Mouse (Mus musculus): ENCODE results near the gene Mcrip2.

Mcrip2 gene

DNA sequence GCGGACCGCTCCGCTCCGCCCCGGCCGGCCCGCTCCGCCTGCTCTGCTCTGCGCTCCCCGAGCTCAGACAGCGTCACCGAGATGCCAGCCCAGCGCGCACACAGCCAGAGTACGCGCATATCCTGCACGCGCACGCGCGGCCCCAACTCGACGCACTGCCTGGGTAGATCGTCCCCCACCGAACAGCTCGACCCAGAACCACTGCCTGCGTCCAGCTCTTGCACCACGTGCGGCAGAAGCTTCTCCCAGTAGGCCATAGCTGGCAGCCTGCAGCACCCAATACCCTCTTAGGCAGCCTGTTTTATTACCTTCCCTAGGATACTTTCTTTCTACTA lies 31.5 kb downstream of the Mcrip2 start, which contains the start of gene Rhbdl1:
Gene Rhbdl1 (minus strand): TSS at position 220 of the 335 bp plus-strand sequence.
- in situ Hi-C loops (cut with MboI; ENCODE audit: unreplicated experiment in 2 of 2), result loop anchor here in 1 of 2 experiments (5.0 kb wide), 1 partner anchor 35 kb away; no protein-coding TSS in a partner anchor

- in situ Hi-C loops (cut with MboI; ENCODE audit: unreplicated experiment in 2 of 2), result loop anchor here in 1 of 2 experiments (5.0 kb wide), 1 partner anchor 36 kb away; no protein-coding TSS in a partner anchor
These were observed 32.0 kb downstream of the Mcrip2 start for GRCm38 (mm10) chr17:25836397-25837075.

DNA sequence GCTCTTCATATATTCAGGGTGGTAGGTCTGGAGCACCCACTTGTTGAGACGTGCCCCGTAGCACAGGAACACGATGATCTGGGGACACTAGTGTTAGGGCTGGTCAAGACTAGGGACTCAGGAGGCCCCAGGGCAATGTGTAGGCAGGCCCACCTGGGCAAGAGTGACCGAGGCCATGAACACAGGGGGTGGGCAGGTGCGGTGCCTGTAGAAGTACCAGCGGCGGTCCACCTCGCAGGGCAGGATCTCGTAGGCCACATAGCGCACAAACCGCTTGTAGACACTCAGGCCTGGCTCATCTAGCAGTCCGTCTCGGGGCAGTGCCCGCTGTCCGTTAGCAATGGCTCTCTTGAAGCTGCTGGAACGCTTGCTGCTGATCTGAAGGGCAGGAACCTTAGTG lies 32.7 kb downstream of the Mcrip2 start:
- in situ Hi-C loops (cut with MboI; ENCODE audit: unreplicated experiment in 2 of 2), result loop anchor here in 1 of 2 experiments (5.0 kb wide), 1 partner anchor 36 kb away; no protein-coding TSS in a partner anchor

DNA sequence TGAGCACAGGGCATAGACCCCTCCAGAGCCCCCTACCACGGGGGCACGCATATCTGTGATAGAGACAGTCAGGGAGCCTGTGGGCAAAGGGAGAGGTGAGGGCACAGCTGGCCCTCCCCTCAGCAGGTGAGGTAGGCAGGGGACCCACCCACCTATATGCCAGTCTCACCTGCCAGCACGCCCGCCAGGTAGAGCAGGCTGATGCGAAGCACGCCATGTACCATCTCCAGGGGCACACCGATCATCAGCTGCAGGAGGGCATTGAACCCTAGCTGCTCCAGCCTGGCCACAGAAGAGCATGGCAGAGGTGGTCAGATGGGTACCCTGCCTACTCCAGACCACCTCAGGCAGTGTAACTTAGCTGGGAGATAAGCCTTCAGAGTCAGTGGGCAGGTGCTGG lies 33.3 kb downstream of the Mcrip2 start:
- in situ Hi-C loops (cut with MboI; ENCODE audit: unreplicated experiment in 2 of 2), result loop anchor here in 1 of 2 experiments (5.0 kb wide), 1 partner anchor 37 kb away; no protein-coding TSS in a partner anchor

GRCm38 (mm10) chr17:25834595-25835222 lies 33.9 kb downstream of the Mcrip2 start:
- in situ Hi-C loops (cut with MboI; ENCODE audit: unreplicated experiment in 2 of 2), result loop anchor here in 1 of 2 experiments (5.0 kb wide), 1 partner anchor 38 kb away; no protein-coding TSS in a partner anchor

DNA sequence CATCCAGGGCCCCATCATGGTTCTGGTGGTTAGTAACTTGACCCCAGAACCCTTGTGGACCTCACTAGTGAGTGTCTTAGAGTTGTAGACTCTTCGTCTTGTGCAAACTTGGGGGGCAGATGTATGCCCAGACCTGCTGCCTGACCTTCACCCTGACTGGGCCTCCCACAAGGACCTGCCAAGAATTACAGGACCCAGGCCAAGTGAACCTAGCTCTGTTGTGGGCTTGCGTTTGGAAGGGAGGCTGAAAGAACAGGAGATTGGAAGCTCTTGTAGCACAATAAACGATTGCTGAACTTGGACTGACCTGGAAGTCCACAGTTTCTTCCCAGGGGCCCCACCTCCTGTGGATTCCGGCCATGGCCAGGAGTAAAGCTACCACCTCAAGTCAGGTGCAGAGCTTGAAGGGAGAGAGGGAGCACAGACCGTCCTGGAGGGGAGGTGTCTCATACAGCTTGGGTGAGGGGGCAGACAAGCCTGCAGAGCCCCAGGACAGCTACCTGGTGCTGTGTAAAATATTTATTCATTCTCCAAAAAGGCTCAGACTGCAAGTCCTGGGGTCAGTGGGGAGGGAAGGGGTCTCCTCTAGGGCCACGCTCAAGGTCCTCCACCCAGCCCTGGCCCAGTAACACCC lies 34.5 kb downstream of the Mcrip2 start:
- in situ Hi-C loops (cut with MboI; ENCODE audit: unreplicated experiment in 2 of 2), result no loop called here

DNA sequence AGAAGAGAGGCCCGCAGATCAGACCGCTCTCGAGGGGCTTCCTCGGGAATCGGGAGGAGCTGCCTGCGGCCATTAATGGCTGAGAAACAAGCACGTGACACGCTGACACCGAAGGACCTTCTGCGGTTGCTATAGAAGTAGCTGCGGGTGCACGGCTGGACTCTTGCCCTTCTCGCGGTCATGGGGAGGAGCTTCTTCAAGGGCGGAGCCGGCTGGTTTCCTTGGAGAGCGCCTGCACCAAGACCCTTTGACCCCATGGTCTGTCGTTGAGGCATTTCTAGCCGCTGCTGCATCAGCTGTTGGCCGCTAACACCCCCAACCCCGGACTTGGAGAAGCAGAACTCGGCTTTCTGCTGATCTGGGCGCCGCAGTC lies 35.3 kb downstream of the Mcrip2 start, which contains the start of gene Stub1:
Gene Stub1 (minus strand): TSS at position 114 of the 373 bp plus-strand sequence.
- in situ Hi-C loops (cut with MboI; ENCODE audit: unreplicated experiment in 2 of 2), result no loop called here

- in situ Hi-C loops (cut with MboI; ENCODE audit: unreplicated experiment in 2 of 2), result no loop called here
These were observed 35.9 kb downstream of the Mcrip2 start for GRCm38 (mm10) chr17:25832436-25833290.

DNA sequence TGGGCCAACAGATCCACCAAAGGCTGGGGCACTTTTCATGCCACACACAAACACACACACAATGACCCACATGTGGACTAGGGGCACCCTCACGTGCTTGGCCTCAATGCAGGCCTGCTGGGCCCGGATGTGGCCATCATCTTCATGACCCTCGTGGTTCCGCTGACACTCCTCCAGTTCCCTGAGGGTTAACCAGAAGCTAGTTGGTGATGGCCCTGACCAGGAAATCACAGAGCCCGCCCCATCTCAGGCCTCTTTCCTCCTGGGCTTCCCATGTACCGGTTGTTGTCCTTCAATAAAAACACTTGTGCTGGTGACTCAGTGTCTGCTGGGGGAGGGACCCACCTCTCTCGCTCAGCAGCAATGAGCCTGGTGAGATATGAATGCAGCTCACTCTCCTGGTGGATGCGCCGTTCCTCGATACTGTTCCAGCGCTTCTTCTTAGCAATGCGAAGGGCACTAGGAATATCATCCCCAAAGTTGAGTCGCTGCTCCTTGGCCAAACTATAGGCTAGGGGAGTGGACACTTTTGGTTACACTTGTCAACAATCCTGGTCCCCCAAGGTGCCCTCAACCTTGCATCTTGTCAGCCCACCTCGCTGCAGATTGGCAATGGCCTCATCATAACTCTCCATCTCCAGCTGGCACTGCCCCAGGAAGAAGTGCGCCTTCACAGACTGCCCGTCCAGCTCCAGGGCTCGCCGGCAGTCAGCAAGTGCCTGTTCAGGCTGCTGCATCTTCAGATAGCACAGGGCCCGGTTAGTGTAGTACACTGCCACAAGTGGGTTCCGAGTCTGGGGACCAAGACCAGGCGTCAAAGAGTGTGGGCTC lies 36.9 kb downstream of the Mcrip2 start:
- in situ Hi-C loops (cut with MboI; ENCODE audit: unreplicated experiment in 2 of 2), result no loop called here

GRCm38 (mm10) chr17:25830806-25831431 lies 37.6 kb downstream of the Mcrip2 start:
- in situ Hi-C loops (cut with MboI; ENCODE audit: unreplicated experiment in 2 of 2), result no loop called here

DNA sequence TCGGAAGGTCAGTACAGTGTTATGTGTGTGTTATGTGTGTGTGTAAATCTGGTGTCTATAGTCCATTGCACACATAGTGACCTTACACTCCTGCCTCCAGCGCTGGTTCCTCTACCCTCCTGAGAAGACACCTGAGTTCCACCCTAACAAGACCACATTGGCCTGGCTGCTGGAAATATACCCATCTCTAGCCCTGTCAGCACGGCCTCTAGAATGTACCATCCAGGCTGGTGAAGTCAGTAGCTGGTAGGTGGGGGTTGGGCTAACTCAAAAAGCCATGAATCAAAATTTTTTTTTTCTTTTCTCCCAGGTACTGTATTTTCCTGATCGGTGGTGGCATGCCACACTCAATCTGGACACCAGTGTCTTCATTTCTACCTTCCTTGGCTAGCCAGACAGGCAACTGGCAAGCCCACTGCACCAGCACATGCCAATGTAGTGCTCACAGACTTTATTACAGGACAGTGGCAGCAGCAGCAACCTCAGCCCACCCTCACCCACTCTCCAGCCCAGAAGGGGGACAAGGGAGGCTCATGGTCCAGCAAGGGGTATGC lies 38.3 kb downstream of the Mcrip2 start:
- in situ Hi-C loops (cut with MboI; ENCODE audit: unreplicated experiment in 2 of 2), result no loop called here

GRCm38 (mm10) chr17:25829558-25830017 lies 39.0 kb downstream of the Mcrip2 start:
- in situ Hi-C loops (cut with MboI; ENCODE audit: unreplicated experiment in 2 of 2), result no loop called here

- in situ Hi-C loops (cut with MboI; ENCODE audit: unreplicated experiment in 2 of 2), result no loop called here
These were observed 39.6 kb downstream of the Mcrip2 start, which contains the start of gene Jmjd8 for GRCm38 (mm10) chr17:25828712-25829557. Gene Jmjd8, plus strand, starts transcription at chr17:25828867.

DNA sequence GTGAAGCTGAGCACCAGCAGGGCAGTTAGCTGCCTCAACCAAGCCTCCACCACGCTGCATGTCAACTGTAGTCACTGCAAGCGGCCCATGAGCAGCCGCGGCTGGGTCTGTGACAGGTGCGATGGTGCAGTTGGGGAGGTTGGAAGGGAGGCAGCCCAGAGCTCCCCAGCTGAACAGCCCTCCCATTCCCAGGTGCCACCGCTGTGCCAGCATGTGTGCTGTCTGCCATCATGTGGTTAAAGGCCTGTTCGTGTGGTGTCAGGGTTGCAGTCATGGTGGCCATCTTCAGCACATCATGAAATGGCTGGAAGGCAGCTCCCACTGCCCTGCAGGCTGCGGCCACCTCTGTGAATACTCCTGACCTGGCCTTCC lies 40.4 kb downstream of the Mcrip2 start:
- in situ Hi-C loops (cut with MboI; ENCODE audit: unreplicated experiment in 2 of 2), result no loop called here

GRCm38 (mm10) chr17:25827546-25828222 lies 40.9 kb downstream of the Mcrip2 start:
- in situ Hi-C loops (cut with MboI; ENCODE audit: unreplicated experiment in 2 of 2), result no loop called here

DNA sequence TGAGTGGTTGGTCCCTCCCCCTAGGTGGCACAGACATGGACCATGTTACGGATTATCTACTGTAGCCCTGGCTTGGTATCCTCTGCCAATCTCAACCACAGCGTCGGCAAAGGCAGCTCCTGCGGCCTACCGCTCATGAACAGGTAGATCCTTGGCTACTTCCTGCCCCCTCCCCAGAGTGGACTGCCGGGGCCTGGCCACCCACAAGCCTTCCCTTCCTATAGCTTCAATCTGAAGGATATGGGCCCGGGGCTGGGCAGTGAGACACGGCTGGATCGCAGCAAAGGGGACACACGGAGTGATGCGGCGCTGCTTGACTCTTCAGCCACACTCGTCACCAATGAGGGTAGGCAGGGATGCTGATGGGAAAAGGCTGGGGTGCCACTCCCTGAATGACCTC lies 41.6 kb downstream of the Mcrip2 start:
- in situ Hi-C loops (cut with MboI; ENCODE audit: unreplicated experiment in 2 of 2), result no loop called here

DNA sequence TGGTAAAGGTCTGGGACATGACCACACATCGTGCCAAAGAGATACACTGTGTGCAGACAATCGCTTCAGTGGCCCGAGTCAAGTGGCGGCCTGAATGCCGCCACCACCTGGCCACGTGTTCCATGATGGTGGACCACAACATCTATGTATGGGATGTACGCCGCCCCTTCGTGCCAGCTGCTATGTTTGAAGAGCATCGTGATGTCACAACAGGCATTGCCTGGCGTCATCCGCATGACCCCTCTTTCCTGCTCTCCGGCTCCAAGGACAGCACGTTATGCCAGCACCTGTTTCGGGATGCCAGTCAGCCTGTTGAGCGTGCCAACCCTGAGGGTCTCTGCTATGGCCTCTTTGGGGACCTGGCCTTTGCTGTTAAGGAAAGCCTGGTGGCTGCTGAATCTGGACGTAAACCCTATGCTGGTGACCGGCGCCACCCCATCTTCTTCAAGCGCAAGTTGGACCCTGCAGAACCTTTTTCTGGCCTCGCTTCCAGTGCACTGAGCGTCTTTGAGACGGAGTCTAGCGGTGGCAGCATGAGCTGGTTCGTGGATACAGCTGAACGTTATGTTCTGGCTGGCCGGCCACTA lies 42.5 kb downstream of the Mcrip2 start:
- in situ Hi-C loops (cut with MboI; ENCODE audit: unreplicated experiment in 2 of 2), result no loop called here

Data from v-Abl transformed pro-B cells (cell line).